Mouse (Mus musculus) CH12.LX (cell line): ENCODE measurements around the gene Amigo3.

Experiments used
- CTCF ChIP-seq, 2 experiments: IDR thresholded peaks in 1 of 2; conservative IDR thresholded peaks in 1 of 2; 2 replicates each; pipeline ENCODE4 v1.5.1; 2011 to 2012; ENCODE audit warnings: low read depth in 2 of 2, low read length in 2 of 2, improper control_type of control experiment in 1 of 2, inconsistent platforms in 1 of 2, mild to moderate bottlenecking in 1 of 2, moderate library complexity in 1 of 2
- EP300 ChIP-seq: IDR thresholded peaks from 2 replicates; pipeline ENCODE4 v1.6.1; 2011; ENCODE audit warnings: low read length, improper control_type of control experiment
- ETS1 ChIP-seq: conservative IDR thresholded peaks from 2 replicates; pipeline ENCODE4 v1.6.1; 2012; ENCODE audit warnings: low read depth, mild to moderate bottlenecking, inconsistent platforms, low read length, improper control_type of control experiment, moderate library complexity
- JUND ChIP-seq: conservative IDR thresholded peaks from 2 replicates; pipeline ENCODE4 v1.6.1; 2011; ENCODE audit warnings: low read depth, low read length, improper control_type of control experiment
- KAT2A ChIP-seq: IDR thresholded peaks from 2 replicates; pipeline ENCODE4 v1.6.1; 2012; ENCODE audit warnings: low read length, improper control_type of control experiment, inconsistent platforms; ENCODE audit not compliant: insufficient replicate concordance
- MAX ChIP-seq: IDR thresholded peaks from 2 replicates; pipeline ENCODE4 v1.6.1; 2011; ENCODE audit warnings: low read length, improper control_type of control experiment
- MAZ ChIP-seq: IDR thresholded peaks from 2 replicates; pipeline ENCODE4 v1.6.1; 2012; ENCODE audit warnings: low read depth, mild to moderate bottlenecking, inconsistent platforms, low read length, improper control_type of control experiment, moderate library complexity
- MEF2A ChIP-seq: IDR thresholded peaks from 2 replicates; pipeline ENCODE4 v1.6.1; 2014; ENCODE audit warnings: low read depth, mild to moderate bottlenecking, inconsistent platforms, low read length, improper control_type of control experiment, borderline replicate concordance
- POLR2AphosphoS2 ChIP-seq: IDR thresholded peaks from 2 replicates; pipeline ENCODE4 v1.6.1; 2011; ENCODE audit warnings: low read depth, low read length, improper control_type of control experiment
- UBTF ChIP-seq: IDR thresholded peaks from 2 replicates; pipeline ENCODE4 v1.6.1; 2012; ENCODE audit warnings: low read depth, mild to moderate bottlenecking, inconsistent platforms, low read length, improper control_type of control experiment, moderate library complexity
- USF1 ChIP-seq: IDR thresholded peaks from 2 replicates; pipeline ENCODE4 v1.6.1; 2014; ENCODE audit warnings: low read depth, mild to moderate bottlenecking, inconsistent platforms, low read length, improper control_type of control experiment
- ZC3H11A ChIP-seq: IDR thresholded peaks from 2 replicates; pipeline ENCODE4 v1.6.1; 2012; ENCODE audit warnings: low read depth, mild to moderate bottlenecking, inconsistent platforms, low read length, improper control_type of control experiment
- ZMIZ1 ChIP-seq: IDR thresholded peaks from 2 replicates; pipeline ENCODE4 v1.6.1; 2012; ENCODE audit warnings: low read depth, mild to moderate bottlenecking, inconsistent platforms, low read length, improper control_type of control experiment

GRCm38 (mm10) chr9:108027867-108028266 lies 25.1 kb upstream of the Amigo3 start:
- TF ChIP-seq CTCF (conservative IDR thresholded peaks at IDR 0.05 in 1 of 2, IDR thresholded peaks at IDR 0.05 in 1 of 2; ENCODE audit: low read depth in 2 of 2, low read length in 2 of 2) = no peak
- TF ChIP-seq ZMIZ1 = no peak
- no peak for TF ChIP-seq USF1
- TF ChIP-seq ZC3H11A = no peak
- TF ChIP-seq MAZ = no peak
- no peak for TF ChIP-seq EP300
- TF ChIP-seq ETS1 = no peak
- no peak for TF ChIP-seq MAX
- TF ChIP-seq KAT2A = no peak
- TF ChIP-seq UBTF = no peak
- no peak for TF ChIP-seq POLR2AphosphoS2
- no peak for TF ChIP-seq MEF2A
- no peak for TF ChIP-seq JUND
